Mouse (Mus musculus) forebrain, embryonic 11.5 days (tissue): ENCODE data around the gene Zbtb38. TPM values are rescaled to one million over a fixed set of nuclear protein-coding genes. Genes with fewer than 3 reads are reported as not detected.

Experiments
- ATAC-seq: fragments of 200-750 bp; cut with Nextera tagmentation; replicated peaks from 2 replicates; pipeline ENCODE4 v1.8.0; 2017; ENCODE audit warnings: moderate TSS enrichment; ENCODE audit not compliant: low FRiP score
- DNase-seq: peaks from one replicate; pipeline ENCODE4 v3.0.0-alpha.2; 2017; ENCODE audit warnings: low spot score
- H3K27ac ChIP-seq: fragments of 300-500 bp; sonication (generic); 2 replicates; pipeline ENCODE4 v1.5.1; 2014; ENCODE audit warnings: low read depth, low read length
- H3K27me3 ChIP-seq: fragments of 300-500 bp; sonication (generic); 2 replicates; pipeline ENCODE4 v1.6.1; 2014; ENCODE audit warnings: mild to moderate bottlenecking, low read length, mixed read lengths; ENCODE audit not compliant: control insufficient read depth, insufficient read depth
- H3K36me3 ChIP-seq: fragments of 300-500 bp; sonication (generic); 2 replicates; pipeline ENCODE4 v1.6.1; 2014; ENCODE audit warnings: mild to moderate bottlenecking, low read length, moderate library complexity, mixed read lengths; ENCODE audit not compliant: control insufficient read depth, insufficient read depth
- H3K4me1 ChIP-seq: fragments of 300-500 bp; sonication (generic); replicated peaks from 2 replicates; pipeline ENCODE4 v1.6.1; 2014; ENCODE audit warnings: low read length, mixed read lengths; ENCODE audit not compliant: control insufficient read depth, insufficient read depth
- H3K4me2 ChIP-seq: fragments of 300-500 bp; sonication (generic); 2 replicates; pipeline ENCODE4 v1.6.1; 2014; ENCODE audit warnings: low read depth, mild to moderate bottlenecking, low read length, moderate library complexity, mixed read lengths; ENCODE audit not compliant: severe bottlenecking
- H3K4me3 ChIP-seq: fragments of 300-500 bp; sonication (generic); 2 replicates; pipeline ENCODE4 v1.5.1; 2014; ENCODE audit warnings: low read depth, low read length
- H3K9ac ChIP-seq: fragments of 300-500 bp; sonication (generic); 2 replicates; pipeline ENCODE4 v1.6.1; 2014; ENCODE audit warnings: low read length
- H3K9me3 ChIP-seq: fragments of 300-500 bp; sonication (generic); 2 replicates; pipeline ENCODE4 v1.6.1; 2016; ENCODE audit warnings: low read length, mixed read lengths; ENCODE audit not compliant: control insufficient read depth
- WGBS: fragments of 180-500 bp; shearing (Covaris S2); extraction: QIAGEN DNeasy Blood & Tissue Kit; methylation state at CpG from one replicate; pipeline ENCODE4 v1.1.7; 2014; 5-methylcytosine and 5-hydroxymethylcytosine counted together
- polyA plus RNA-seq: library from polyadenylated mRNA; unstranded; fragments of >200 nt; fragmentation: Nextera tagmentation; extraction: Ambion mirVana; gene quantifications from 2 replicates; pipeline ENCODE4 v1.2.1, GENCODE M21; 2014

Gene Zbtb38
- polyA plus RNA-seq, 1 experiment from 2014 or later: 10.5 TPM

DNA sequence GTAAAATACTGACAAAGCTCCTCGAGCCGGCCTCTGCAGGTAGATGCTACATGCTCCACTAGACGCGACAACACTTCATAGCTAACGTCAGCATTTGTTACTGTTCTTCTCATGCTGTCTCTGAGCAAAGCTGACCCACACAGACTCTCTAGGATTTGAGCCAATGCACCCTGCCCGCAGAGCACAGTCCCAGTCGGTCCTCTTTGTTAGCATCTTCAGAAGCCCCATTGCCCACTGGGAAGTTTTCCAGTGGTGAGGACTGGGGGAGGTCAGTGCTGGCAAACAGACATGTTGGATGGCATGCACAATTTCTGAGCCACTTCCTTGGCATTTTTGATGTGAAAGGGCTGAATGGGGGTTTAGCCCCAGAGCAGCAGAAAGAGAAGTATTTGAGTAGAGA lies 113.2 kb downstream of the Zbtb38 start:
- Histone ChIP-seq H3K4me1 (no peaks in the 10 kb centered on the region), H3K9me3 (no peaks in the 10 kb centered on the region), H3K27ac (no peak overlapping the region), H3K4me3 (no peak overlapping the region), H3K9ac (no peak overlapping the region), H3K27me3 (no peaks in the 10 kb centered on the region), H3K4me2 (no peak overlapping the region), H3K36me3 (no peaks in the 10 kb centered on the region)
- DNase-seq (no peak), ATAC-seq (no peak)
- WGBS: 91% methylated on average over 7 of the region's 7 CpGs

DNA sequence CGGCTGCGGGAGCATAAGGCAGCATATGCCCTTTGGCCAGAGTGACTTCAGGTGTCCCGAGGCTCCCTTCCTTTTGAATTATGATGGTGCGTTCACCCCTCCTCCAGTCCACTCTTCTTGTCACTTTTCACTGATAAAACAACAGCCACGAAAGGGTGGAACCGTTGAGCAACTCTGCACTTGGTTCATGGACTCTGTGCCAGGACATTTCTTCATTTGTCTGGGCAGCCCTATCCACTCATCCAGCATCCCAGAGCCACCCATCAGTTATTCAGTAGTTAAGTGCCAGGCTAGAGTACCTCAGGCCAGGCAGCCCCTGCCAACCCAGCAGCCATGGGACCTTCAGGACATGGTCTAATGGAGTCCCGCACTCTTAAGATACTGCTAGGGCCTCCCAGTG lies 114.1 kb downstream of the Zbtb38 start:
- Histone ChIP-seq H3K27me3 (no peaks in the 10 kb centered on the region), H3K4me1 (no peaks in the 10 kb centered on the region), H3K4me2 (no peak overlapping the region), H3K36me3 (no peaks in the 10 kb centered on the region), H3K9ac (no peak overlapping the region), H3K9me3 (no peaks in the 10 kb centered on the region), H3K27ac (no peak overlapping the region), H3K4me3 (no peak overlapping the region)
- 90% methylated on average over 7 of the region's 7 CpGs for WGBS
- DNase-seq: no peak
- no peak for ATAC-seq

DNA sequence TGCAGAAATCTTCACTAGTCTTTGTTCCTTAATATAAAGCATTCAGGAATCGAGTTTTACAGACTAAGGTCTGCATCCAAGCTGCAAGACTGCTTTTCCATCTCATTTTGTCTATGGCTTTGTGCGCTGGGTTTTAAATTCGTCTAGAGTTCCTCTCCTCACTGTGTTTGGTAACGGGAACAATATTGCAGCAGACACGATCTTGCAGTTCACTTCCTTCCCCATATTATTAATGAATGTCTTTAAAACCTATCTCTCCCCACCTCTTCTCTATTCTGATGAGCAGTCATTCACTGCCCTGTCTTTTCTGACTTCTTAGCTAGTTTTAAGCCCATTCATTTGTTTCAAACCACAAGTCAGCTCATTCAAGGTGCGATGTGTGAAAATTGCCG lies 115.5 kb downstream of the Zbtb38 start:
- DNase-seq (no peak), ATAC-seq (no peak)
- Histone ChIP-seq H3K9ac (no peak overlapping the region), H3K9me3 (no peaks in the 10 kb centered on the region), H3K27me3 (no peaks in the 10 kb centered on the region; the same call in 1 of the 2 replicates), H3K27ac (no peak overlapping the region), H3K4me2 (no peak overlapping the region), H3K4me1 (no peaks in the 10 kb centered on the region; the same call in 1 of the 2 replicates), H3K36me3 (no peaks in the 10 kb centered on the region), H3K4me3 (no peak overlapping the region)
- WGBS: 70% methylated on average over 7 of the region's 7 CpGs

DNA sequence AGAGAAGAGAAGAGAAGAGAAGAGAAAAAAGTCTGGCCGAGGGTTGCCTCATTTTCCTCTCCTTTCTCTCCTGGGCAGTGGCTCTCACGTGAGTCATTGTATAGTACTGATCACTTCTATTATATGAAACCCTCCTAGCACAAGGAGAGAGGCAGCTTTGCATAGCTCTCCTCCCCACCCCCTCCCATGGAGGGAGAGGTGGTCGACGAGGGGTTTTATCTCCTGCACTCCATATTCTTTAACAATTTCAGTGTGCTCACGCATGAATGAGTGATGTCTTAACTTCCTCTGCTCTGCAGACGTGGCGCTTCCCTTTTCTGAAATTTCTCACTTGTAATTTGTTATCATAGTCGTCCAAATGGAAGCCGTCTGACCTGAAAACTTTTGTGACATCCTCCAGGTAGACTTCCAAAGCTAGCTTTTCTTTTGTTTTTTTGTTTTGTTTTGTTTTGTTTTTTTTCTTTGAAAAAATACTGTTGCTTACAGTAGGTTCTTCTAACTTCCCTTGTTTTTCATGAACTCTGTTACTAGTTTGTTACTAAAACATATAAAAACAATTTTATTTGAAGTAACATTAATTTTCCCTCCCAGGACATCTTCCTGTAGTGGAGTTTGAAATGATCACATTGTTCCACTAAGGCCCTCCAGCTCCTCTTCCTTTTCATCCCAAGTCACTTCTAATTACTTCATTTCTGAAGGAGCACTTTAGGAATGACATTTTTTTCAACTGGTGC lies 116.0 kb downstream of the Zbtb38 start:
- H3K4me1 ChIP-seq: no peaks in the 10 kb centered on the region; the same call in 1 of the 2 replicates
- no peak overlapping the region for H3K27ac ChIP-seq
- no peak overlapping the region for H3K4me2 ChIP-seq
- ATAC-seq (no peak), DNase-seq (no peak)
- H3K4me3 ChIP-seq: no peak overlapping the region
- no peaks in the 10 kb centered on the region for H3K36me3 ChIP-seq
- no peak overlapping the region for H3K9ac ChIP-seq
- H3K27me3 ChIP-seq: no peaks in the 10 kb centered on the region; the same call in 1 of the 2 replicates
- WGBS: 57% methylated on average over 9 of the region's 9 CpGs
- H3K9me3 ChIP-seq: no peaks in the 10 kb centered on the region

DNA sequence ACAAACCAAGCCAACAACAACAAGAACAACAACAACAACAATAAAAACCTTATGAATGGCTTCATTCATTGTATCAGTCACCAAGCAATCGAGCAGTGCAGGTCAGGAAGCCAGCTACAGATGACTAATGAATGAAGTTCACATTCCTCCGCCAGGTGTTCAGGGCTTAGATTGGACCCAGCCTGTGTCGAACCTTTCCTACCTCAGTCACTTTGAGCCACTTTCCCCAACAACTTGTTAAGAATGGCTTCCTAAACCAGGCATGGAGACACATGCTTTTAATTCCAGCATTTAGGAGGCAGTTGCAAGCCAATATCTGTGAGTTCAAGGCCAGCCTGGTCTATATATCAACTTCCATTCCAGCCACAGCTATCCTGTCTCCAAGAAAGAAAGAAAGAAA lies 116.7 kb downstream of the Zbtb38 start:
- DNase-seq (no peak), ATAC-seq (no peak)
- no peak overlapping the region for H3K9ac ChIP-seq

DNA sequence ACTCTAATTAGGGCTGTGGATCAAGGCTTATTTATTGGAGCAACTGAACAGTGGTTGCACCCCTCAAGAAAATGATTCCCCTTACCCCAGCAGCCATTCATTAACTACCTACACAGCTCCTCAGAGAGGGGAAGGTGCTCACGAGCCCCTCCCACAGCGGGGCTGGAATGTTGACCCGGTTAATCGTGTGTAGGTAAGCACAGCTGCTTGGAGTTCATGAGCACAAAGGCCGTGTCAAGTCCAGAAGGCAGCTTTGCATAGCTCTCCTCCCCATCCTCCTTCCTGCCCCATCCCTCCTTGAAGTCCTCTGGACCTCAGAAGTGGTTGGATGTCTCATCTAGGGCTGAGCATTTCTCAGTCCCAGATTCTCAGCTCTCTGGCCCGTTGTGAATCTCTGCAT lies 117.5 kb downstream of the Zbtb38 start:
- ATAC-seq: no peak
- no peak overlapping the region for H3K4me3 ChIP-seq
- no peak overlapping the region for H3K4me2 ChIP-seq
- no peaks in the 10 kb centered on the region for H3K36me3 ChIP-seq
- WGBS: 76% methylated on average over 6 of the region's 6 CpGs
- H3K9me3 ChIP-seq: no peaks in the 10 kb centered on the region
- no peak overlapping the region for H3K27ac ChIP-seq
- H3K9ac ChIP-seq: no peak overlapping the region
- no peaks in the 10 kb centered on the region; the same call in 1 of the 2 replicates for H3K27me3 ChIP-seq
- DNase-seq: no peak
- no peaks in the 10 kb centered on the region; the same call in 1 of the 2 replicates for H3K4me1 ChIP-seq

More for the DNA sequence above, 116.7 kb downstream of the Zbtb38 start:
- 82% methylated on average over 3 of the region's 3 CpGs for WGBS
- H3K9me3 ChIP-seq: no peaks in the 10 kb centered on the region
- no peaks in the 10 kb centered on the region; the same call in 1 of the 2 replicates for H3K27me3 ChIP-seq
- no peak overlapping the region for H3K4me3 ChIP-seq
- H3K4me1 ChIP-seq: no peaks in the 10 kb centered on the region; the same call in 1 of the 2 replicates
- H3K27ac ChIP-seq: no peak overlapping the region
- no peak overlapping the region for H3K4me2 ChIP-seq
- no peaks in the 10 kb centered on the region for H3K36me3 ChIP-seq

DNA sequence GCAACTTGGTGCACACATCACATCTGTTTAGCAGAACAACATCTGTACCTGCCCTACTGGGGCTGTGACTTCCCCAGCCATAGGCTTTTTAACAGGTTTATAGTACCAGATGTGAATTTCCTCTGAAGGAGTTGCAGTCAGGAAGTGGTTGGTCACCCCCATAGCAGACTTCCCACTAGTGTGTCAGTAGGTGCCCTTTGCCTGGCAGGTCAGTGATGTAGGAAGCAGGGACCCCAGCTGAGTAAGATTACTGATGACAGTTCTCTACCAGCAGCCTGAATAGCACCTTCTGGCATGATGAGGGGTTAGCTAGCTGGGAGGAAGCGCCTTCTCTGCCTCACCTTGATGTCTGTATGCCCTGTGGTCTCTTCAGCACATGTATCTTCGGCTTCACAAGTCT lies 118.9 kb downstream of the Zbtb38 start:
- WGBS: 87% methylated on average over 2 of the region's 2 CpGs
- no peak overlapping the region for H3K4me2 ChIP-seq
- H3K4me1 ChIP-seq: no peaks in the 10 kb centered on the region; the same call in 1 of the 2 replicates
- H3K27me3 ChIP-seq: no peaks in the 10 kb centered on the region; the same call in 1 of the 2 replicates
- DNase-seq (no peak), ATAC-seq (no peak)
- H3K9me3 ChIP-seq: no peaks in the 10 kb centered on the region
- H3K36me3 ChIP-seq: no peaks in the 10 kb centered on the region
- H3K9ac ChIP-seq: no peak overlapping the region
- no peak overlapping the region for H3K4me3 ChIP-seq
- no peak overlapping the region for H3K27ac ChIP-seq
